Mouse (Mus musculus) neural tube, embryonic 14.5 days (tissue): ENCODE results near the gene Gm49510. TPM values are rescaled to one million over a fixed set of nuclear protein-coding genes. Genes with fewer than 3 reads are reported as not detected.
"Not testable (repeated sequence)": the region's sequence is repeated elsewhere in the genome, so short reads cannot be mapped to it uniquely, and the experiment has no call there.

Experiments used
- ATAC-seq: fragments of 200-750 bp; cut with Nextera tagmentation; 2 replicates; pipeline ENCODE4 v1.8.0; 2017; ENCODE audit warnings: low read depth, mild to moderate bottlenecking, moderate TSS enrichment, moderate library complexity
- H3K27ac ChIP-seq: fragments of 300-500 bp; sonication (generic); 2 replicates; pipeline ENCODE4 v1.5.1; 2014; ENCODE audit warnings: low read depth, mild to moderate bottlenecking, control low read depth, low read length, moderate library complexity, mixed read lengths
- H3K27me3 ChIP-seq: fragments of 300-500 bp; sonication (generic); 2 replicates; pipeline ENCODE4 v1.6.1; 2014; ENCODE audit warnings: low read length; ENCODE audit not compliant: control insufficient read depth, insufficient read depth
- H3K36me3 ChIP-seq: fragments of 300-500 bp; sonication (generic); 2 replicates; pipeline ENCODE4 v1.6.1; 2014; ENCODE audit warnings: low read length, mixed read lengths; ENCODE audit not compliant: control insufficient read depth, insufficient read depth
- H3K4me1 ChIP-seq: fragments of 300-500 bp; sonication (generic); 2 replicates; pipeline ENCODE4 v1.6.1; 2014; ENCODE audit warnings: low read length; ENCODE audit not compliant: control insufficient read depth, insufficient read depth
- H3K4me2 ChIP-seq: fragments of 300-500 bp; sonication (generic); 2 replicates; pipeline ENCODE4 v1.6.1; 2014; ENCODE audit warnings: mild to moderate bottlenecking, low read depth, low read length, control low read depth
- H3K4me3 ChIP-seq: fragments of 300-500 bp; sonication (generic); 2 replicates; pipeline ENCODE4 v1.5.1; 2014; ENCODE audit warnings: low read depth, low read length, control low read depth, mixed read lengths
- H3K9ac ChIP-seq: fragments of 300-500 bp; sonication (generic); replicated peaks from 2 replicates; pipeline ENCODE4 v1.6.1; 2014; ENCODE audit warnings: low read depth, mild to moderate bottlenecking, control low read depth, low read length, mixed read lengths
- H3K9me3 ChIP-seq: fragments of 300-500 bp; sonication (generic); 2 replicates; pipeline ENCODE4 v1.6.1; 2016; ENCODE audit warnings: low read length; ENCODE audit not compliant: control insufficient read depth
- WGBS: fragments of 180-500 bp; shearing (Covaris S2); extraction: QIAGEN DNeasy Blood & Tissue Kit; methylation state at CpG from one replicate; pipeline ENCODE4 v1.1.7; 2014; 5-methylcytosine and 5-hydroxymethylcytosine counted together
- polyA plus RNA-seq: library from polyadenylated mRNA; unstranded; fragments of >200 nt; fragmentation: Nextera tagmentation; extraction: Ambion mirVana; gene quantifications from 2 replicates; pipeline ENCODE4 v1.2.1, GENCODE M21; 2014

The Gm49510 gene
- polyA plus RNA-seq, 1 experiment from 2014 or later, result 0.21 TPM

GRCm38 (mm10) chr15:78876258-78876696 lies 23.2 kb upstream of the Gm49510 start:
- Histone ChIP-seq H3K27ac (peak overlapping the region; percentile 99), H3K9me3 (no peaks in the 10 kb centered on the region), H3K27me3 (no peaks in the 10 kb centered on the region), H3K4me2 (peak overlapping the region; percentile 89), H3K36me3 (peaks cover 6% of the 10 kb centered on the region; the same call in 1 of the 2 replicates), H3K4me3 (peak overlapping the region; percentile 59), H3K9ac (peak overlapping the region; percentile 81), H3K4me1 (peaks cover 10% of the 10 kb centered on the region)
- peak; percentile 29 for ATAC-seq
- 4% methylated on average over 17 of the region's 17 CpGs for WGBS

- H3K27ac ChIP-seq, result peak within 1 kb of the TSS; percentile 99
- no peaks in the 10 kb centered on the region for H3K27me3 ChIP-seq
- H3K9ac ChIP-seq, result peak within 1 kb of the TSS; percentile 81
- H3K4me2 ChIP-seq, result peak within 1 kb of the TSS; percentile 89
- ATAC-seq, result peak; percentile 86
- peaks cover 11% of the 10 kb centered on the region; the same call in 1 of the 2 replicates for H3K36me3 ChIP-seq
- under 1% methylated on average over 73 of the region's 95 CpGs for WGBS
- peaks cover 10% of the 10 kb centered on the region for H3K4me1 ChIP-seq
- no peaks in the 10 kb centered on the region for H3K9me3 ChIP-seq
- peak within 1 kb of the TSS; percentile 59 for H3K4me3 ChIP-seq
Measured at GRCm38 (mm10) chr15:78876991-78877809, 22.3 kb upstream of the Gm49510 start, which contains the start of gene Gga1. TSS of gene Gga1 (plus strand) at chr15:78877190.

DNA sequence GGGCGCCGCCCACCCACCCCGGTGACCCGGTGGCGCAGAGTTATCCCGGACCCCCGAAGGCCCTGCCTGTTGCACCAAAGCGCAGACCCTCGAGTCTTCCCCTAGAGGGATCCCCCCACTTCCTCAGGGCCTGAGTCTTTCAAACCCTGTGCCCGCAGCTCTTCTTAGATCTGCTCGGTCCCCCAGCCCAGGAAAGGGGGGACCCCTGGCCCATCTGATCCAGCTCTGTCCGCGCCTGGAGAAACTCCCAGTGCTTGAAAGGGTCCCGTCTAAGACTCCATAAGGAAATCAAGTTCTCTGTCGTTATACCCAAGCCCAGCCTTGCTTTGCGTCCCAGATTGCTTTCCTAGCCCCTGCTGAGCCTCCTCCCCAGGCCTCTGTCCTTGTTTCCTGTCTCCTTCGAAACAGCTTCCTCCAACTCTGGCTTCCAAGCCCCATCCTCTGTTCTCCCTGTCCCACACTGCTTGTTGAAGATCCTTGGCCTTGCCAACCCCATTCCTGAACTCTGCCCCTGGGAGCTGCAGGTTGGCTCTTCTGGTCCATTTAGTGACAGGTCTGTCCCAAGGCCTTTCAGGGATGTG lies 21.6 kb upstream of the Gm49510 start:
- Histone ChIP-seq H3K9ac (peak overlapping the region; percentile 81), H3K9me3 (no peaks in the 10 kb centered on the region), H3K27me3 (no peaks in the 10 kb centered on the region), H3K27ac (peak overlapping the region; percentile 99), H3K4me1 (peaks cover 10% of the 10 kb centered on the region), H3K36me3 (peaks cover 11% of the 10 kb centered on the region; the same call in 1 of the 2 replicates), H3K4me2 (peak overlapping the region; percentile 89), H3K4me3 (peak overlapping the region; percentile 59)
- ATAC-seq, result no peak; the same call in 1 of the 2 replicates
- 1% methylated on average over 10 of the region's 17 CpGs for WGBS

DNA sequence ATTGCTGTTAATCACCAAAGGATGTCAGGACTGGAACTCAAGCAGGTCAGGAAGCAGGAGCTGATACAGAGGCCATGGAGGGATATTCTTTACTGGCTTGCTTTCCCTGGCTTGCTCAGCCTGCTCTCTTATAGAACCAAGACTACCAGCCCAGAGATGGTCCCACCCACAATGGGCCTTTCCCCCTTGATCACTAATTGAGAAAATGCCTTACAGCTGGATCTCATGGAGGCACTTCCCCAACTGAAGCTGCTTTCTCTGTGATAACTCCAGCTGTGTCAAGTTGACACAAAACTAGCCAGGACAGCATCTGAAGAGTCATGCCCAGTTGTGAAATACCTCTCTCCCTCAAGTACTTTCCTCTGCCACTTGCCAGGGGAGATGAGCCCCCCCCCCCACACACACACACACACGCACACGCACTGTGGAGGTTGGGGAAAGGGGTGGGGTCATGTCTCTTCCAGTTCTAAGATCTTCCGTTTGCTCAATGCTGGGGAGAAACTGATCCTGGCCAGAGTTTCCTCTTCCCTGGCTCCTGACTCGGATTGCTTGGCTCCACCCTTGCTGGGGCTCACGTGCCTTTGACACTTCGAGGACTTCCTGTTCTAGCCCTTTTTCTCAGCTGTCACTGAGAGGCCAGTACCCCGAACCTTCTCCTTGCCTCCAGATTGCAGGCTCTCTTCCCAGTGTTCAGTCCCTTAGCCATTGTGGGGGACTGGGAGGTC lies 20.5 kb upstream of the Gm49510 start:
- WGBS, result 75% methylated on average over 7 of the region's 7 CpGs
- not testable (repeated sequence) for H3K4me2 ChIP-seq, H3K9ac ChIP-seq, ATAC-seq, H3K27me3 ChIP-seq, H3K9me3 ChIP-seq, H3K27ac ChIP-seq, H3K4me3 ChIP-seq
- H3K36me3 ChIP-seq, result peaks cover 19% of the 10 kb centered on the region
- H3K4me1 ChIP-seq, result peaks cover 10% of the 10 kb centered on the region

DNA sequence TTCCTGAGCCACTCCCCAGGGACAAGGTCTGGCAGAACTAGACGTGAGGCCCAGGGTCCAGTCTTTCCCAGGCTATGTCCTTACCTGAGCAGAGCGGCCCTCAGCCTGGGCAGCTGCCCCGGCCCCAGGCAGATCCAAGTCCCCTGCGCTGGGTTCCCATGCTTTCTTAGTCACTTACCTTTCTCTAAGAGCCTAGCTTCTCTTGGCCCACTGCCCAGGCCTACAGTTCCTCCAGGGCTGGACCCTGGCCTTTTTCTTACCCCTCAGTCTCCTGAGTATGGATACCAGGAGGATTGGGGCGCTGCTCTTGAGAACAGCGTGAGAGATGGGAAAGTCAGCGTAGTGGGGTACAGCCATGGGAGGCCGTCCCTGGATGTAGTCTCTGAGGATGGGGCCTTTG lies 19.0 kb upstream of the Gm49510 start:
- Histone ChIP-seq H3K4me2 (no peak overlapping the region), H3K36me3 (peaks cover 29% of the 10 kb centered on the region), H3K9ac (no peak overlapping the region)

GRCm38 (mm10) chr15:78881828-78882227 lies 17.6 kb upstream of the Gm49510 start:
- H3K4me2 ChIP-seq, result no peak overlapping the region
- H3K27ac ChIP-seq, result no peak overlapping the region
- H3K9me3 ChIP-seq, result no peaks in the 10 kb centered on the region
- H3K4me3 ChIP-seq, result no peak overlapping the region
- peaks cover 4% of the 10 kb centered on the region for H3K4me1 ChIP-seq
- 87% methylated on average over 3 of the region's 3 CpGs for WGBS
- H3K36me3 ChIP-seq, result peaks cover 36% of the 10 kb centered on the region
- no peak for ATAC-seq
- no peaks in the 10 kb centered on the region for H3K27me3 ChIP-seq
- H3K9ac ChIP-seq, result no peak overlapping the region

More for the DNA sequence above, 19.0 kb upstream of the Gm49510 start:
- no peaks in the 10 kb centered on the region for H3K27me3 ChIP-seq
- peaks cover 10% of the 10 kb centered on the region for H3K4me1 ChIP-seq
- no peak overlapping the region for H3K27ac ChIP-seq
- 94% methylated on average over 8 of the region's 8 CpGs for WGBS
- ATAC-seq, result no peak
- H3K4me3 ChIP-seq, result no peak overlapping the region
- no peaks in the 10 kb centered on the region for H3K9me3 ChIP-seq

GRCm38 (mm10) chr15:78889401-78889853 lies 10.0 kb upstream of the Gm49510 start:
- peaks cover 54% of the 10 kb centered on the region for H3K36me3 ChIP-seq
- H3K4me1 ChIP-seq, result no peaks in the 10 kb centered on the region
- WGBS, result 37% methylated on average over 13 of the region's 13 CpGs
- H3K9ac ChIP-seq, result no peak overlapping the region
- no peak overlapping the region for H3K4me2 ChIP-seq
- ATAC-seq, result no peak
- H3K27me3 ChIP-seq, result no peaks in the 10 kb centered on the region
- H3K9me3 ChIP-seq, result no peaks in the 10 kb centered on the region
- no peak overlapping the region for H3K4me3 ChIP-seq
- no peak overlapping the region for H3K27ac ChIP-seq

GRCm38 (mm10) chr15:78892440-78892839 lies 7.0 kb upstream of the Gm49510 start:
- Histone ChIP-seq H3K4me1 (no peaks in the 10 kb centered on the region), H3K9ac (no peak overlapping the region), H3K4me3 (no peak overlapping the region), H3K4me2 (no peak overlapping the region), H3K36me3 (peaks cover 42% of the 10 kb centered on the region), H3K27ac (no peak overlapping the region), H3K9me3 (no peaks in the 10 kb centered on the region), H3K27me3 (no peaks in the 10 kb centered on the region)
- 65% methylated on average over 7 of the region's 7 CpGs for WGBS
- no peak for ATAC-seq
